Mouse (Mus musculus): ENCODE results near the gene Mtch1.
"Not testable (repeated sequence)": the region's sequence is repeated elsewhere in the genome, so short reads cannot be mapped to it uniquely, and the experiment has no call there.

GRCm38 (mm10) chr17:29351056-29351455, 3.3 kb upstream of the Mtch1 start:
- TF ChIP-seq CTCF (IDR thresholded peaks at IDR 0.05; ENCODE audit: low read depth, low read length); POLR2A (IDR thresholded peaks at IDR 0.05; ENCODE audit: insufficient read depth, low read length): not testable (repeated sequence)
